Mouse (Mus musculus) adrenal gland, postnatal 4 days (tissue): ENCODE data around the gene Cenph. TPM values are rescaled to one million over a fixed set of nuclear protein-coding genes. Genes with fewer than 3 reads are reported as not detected.
"Not testable (repeated sequence)": the region's sequence is repeated elsewhere in the genome, so short reads cannot be mapped to it uniquely, and the experiment has no call there.

Experiments used
- DNase-seq, 2 experiments: peaks; one replicate each; pipeline ENCODE4 v3.0.0; 2021 to 2022; ENCODE audit warnings: low spot score in 2 of 2, mixed read lengths in 2 of 2
- long read RNA-seq, 2 experiments: library from polyadenylated mRNA; stranded (forward); transcript quantifications; one replicate each; pipeline ENCODE4 v2.0.0; 2021
- total RNA-seq, 2 experiments: library from RNA; stranded (reverse); gene quantifications; 2 replicates each; pipeline ENCODE4 v1.2.3; 2021

Cenph gene
- 10 to 100 TPM in 1 of 2 experiments, 1 to 10 TPM in 1; 9.3 to 12.9 TPM for total RNA-seq
- long read RNA-seq, experiment 1, transcript Cenph-201 (9 exons, 1,251 nt) = major isoform, 10 of 24 reads
- long read RNA-seq, experiment 1, partial matches to known transcripts = 14 of 24 reads
- long read RNA-seq, experiment 1, other reads (novel, unspliced or antisense) = 0 of 24 reads
- long read RNA-seq, experiment 2, transcript Cenph-201 (9 exons, 1,251 nt) = major isoform, 11 of 24 reads
- long read RNA-seq, experiment 2, partial matches to known transcripts = 12 of 24 reads
- long read RNA-seq, experiment 2, other reads (novel, unspliced or antisense) = 1 of 24 reads

- DNase-seq = peak; percentile 53 to 66
These were observed at the start of gene Cenph for GRCm38 (mm10) chr13:100775252-100776055. TSS of gene Cenph (minus strand) at chr13:100775899.

GRCm38 (mm10) chr13:100824916-100825315, 49.2 kb upstream of the Cenph start:
- DNase-seq = no peak

- no peak for DNase-seq
These were observed 48.6 kb upstream of the Cenph start for GRCm38 (mm10) chr13:100824306-100824705.

GRCm38 (mm10) chr13:100823863-100824262, 48.2 kb upstream of the Cenph start:
- no peak for DNase-seq

- no peak for DNase-seq
These were observed 38.8 kb upstream of the Cenph start for GRCm38 (mm10) chr13:100814451-100814850.

GRCm38 (mm10) chr13:100805776-100806175, 30.1 kb upstream of the Cenph start:
- DNase-seq = no peak

- DNase-seq = no peak
These were observed 21.5 kb upstream of the Cenph start for GRCm38 (mm10) chr13:100797171-100797570.

GRCm38 (mm10) chr13:100789083-100789482, 13.4 kb upstream of the Cenph start:
- no peak for DNase-seq

GRCm38 (mm10) chr13:100788057-100788456, 12.4 kb upstream of the Cenph start:
- not testable (repeated sequence) for DNase-seq

- no peak for DNase-seq
These were observed 11.8 kb upstream of the Cenph start for GRCm38 (mm10) chr13:100787316-100788010.

GRCm38 (mm10) chr13:100786414-100786867, 10.7 kb upstream of the Cenph start, which contains the start of gene Ccnb1:
TSS of gene Ccnb1 (minus strand) at chr13:100786570.
- DNase-seq = peak; percentile 85 to 86

- no peak for DNase-seq
These were observed 10.2 kb upstream of the Cenph start for GRCm38 (mm10) chr13:100785806-100786413.

- no peak for DNase-seq
These were observed 1.8 kb upstream of the Cenph start for GRCm38 (mm10) chr13:100777491-100777890.

- DNase-seq = no peak
These were observed 1.0 kb upstream of the Cenph start for GRCm38 (mm10) chr13:100776710-100777109.

- DNase-seq = no peak
These were observed 339 bp upstream of the Cenph start for GRCm38 (mm10) chr13:100776056-100776419.

- DNase-seq = no peak
These were observed 995 bp downstream of the Cenph start for GRCm38 (mm10) chr13:100774704-100775103.

- no peak for DNase-seq
These were observed 20.4 kb downstream of the Cenph start for GRCm38 (mm10) chr13:100755329-100755728.

GRCm38 (mm10) chr13:100754186-100754585, 21.5 kb downstream of the Cenph start:
- no peak for DNase-seq

- no peak for DNase-seq
These were observed 22.7 kb downstream of the Cenph start for GRCm38 (mm10) chr13:100753011-100753410.

- no peak for DNase-seq
These were observed 23.2 kb downstream of the Cenph start for GRCm38 (mm10) chr13:100752529-100752928.

- no peak for DNase-seq
These were observed 24.3 kb downstream of the Cenph start for GRCm38 (mm10) chr13:100751402-100751801.
